Mouse (Mus musculus) ES-E14 (cell line): ENCODE data around the gene Hist1h4f. TPM values are rescaled to one million over a fixed set of nuclear protein-coding genes. Genes with fewer than 3 reads are reported as not detected.
A peak's percentile ranks its signal among the peaks of the same experiment; 100 is the strongest.
"Not testable (repeated sequence)": the region's sequence is repeated elsewhere in the genome, so short reads cannot be mapped to it uniquely, and the experiment has no call there.

ENCODE experiments used
- DNase-seq: peaks from one replicate; pipeline ENCODE4 v3.0.0-alpha.2; 2013; ENCODE audit warnings: low read depth, low spot score
- H3K27ac ChIP-seq: 2 replicates; pipeline ENCODE4 v1.5.1; 2012; ENCODE audit warnings: low read depth, mild to moderate bottlenecking, low read length, moderate library complexity, mixed read lengths; ENCODE audit not compliant: poor library complexity, insufficient read depth, severe bottlenecking
- H3K36me3 ChIP-seq: 2 replicates; pipeline ENCODE4 v1.6.1; 2012; ENCODE audit warnings: mild to moderate bottlenecking, low read length, moderate library complexity, mixed read lengths; ENCODE audit not compliant: control insufficient read depth, poor library complexity, insufficient read depth, severe bottlenecking
- H3K4me1 ChIP-seq, 2 experiments: fragments of 150-350 bp in 1 of 2; sonication (generic) in 1 of 2; 2 replicates each; pipeline ENCODE4 v1.6.1; 2012; ENCODE audit warnings: low read length in 2 of 2, mild to moderate bottlenecking in 1 of 2, mixed read lengths in 1 of 2; ENCODE audit not compliant: control insufficient read depth in 2 of 2, insufficient read depth in 2 of 2, poor library complexity in 1 of 2
- H3K4me3 ChIP-seq, 2 experiments: fragments of 150-350 bp in 1 of 2; sonication (generic) in 1 of 2; 2 replicates each; pipeline ENCODE4 v1.5.1; 2012; ENCODE audit warnings: low read length in 2 of 2, low read depth in 1 of 2, mild to moderate bottlenecking in 1 of 2, mixed read lengths in 1 of 2; ENCODE audit not compliant: insufficient read depth in 1 of 2, poor library complexity in 1 of 2, severe bottlenecking in 1 of 2
- H3K9ac ChIP-seq: 2 replicates; pipeline ENCODE4 v1.6.1; 2012; ENCODE audit warnings: low read depth, mild to moderate bottlenecking, low read length, mixed read lengths; ENCODE audit not compliant: poor library complexity, insufficient read depth, severe bottlenecking
- H3K9me3 ChIP-seq: fragments of 150-350 bp; sonication (generic); 2 replicates; pipeline ENCODE4 v1.6.1; 2012; ENCODE audit warnings: low read depth, mild to moderate bottlenecking, low read length; ENCODE audit not compliant: control insufficient read depth, insufficient read depth
- CHD2 ChIP-seq: IDR thresholded peaks from 2 replicates; pipeline ENCODE4 v1.6.1; 2014; ENCODE audit warnings: mild to moderate bottlenecking, low read depth, low read length, inconsistent platforms
- HCFC1 ChIP-seq: IDR thresholded peaks from 2 replicates; pipeline ENCODE4 v1.6.1; 2012; ENCODE audit warnings: low read length, inconsistent platforms, borderline replicate concordance; ENCODE audit not compliant: insufficient read depth
- MAFK ChIP-seq: IDR thresholded peaks from 2 replicates; pipeline ENCODE4 v1.6.1; 2014; ENCODE audit warnings: mild to moderate bottlenecking, low read depth, low read length, inconsistent platforms; ENCODE audit not compliant: insufficient read depth
- ZC3H11A ChIP-seq: IDR thresholded peaks from 2 replicates; pipeline ENCODE4 v1.6.1; 2012; ENCODE audit warnings: low read depth, mild to moderate bottlenecking, inconsistent platforms, low read length, borderline replicate concordance
- ZNF384 ChIP-seq: IDR thresholded peaks from 2 replicates; pipeline ENCODE4 v1.6.1; 2012; ENCODE audit warnings: low read depth, low read length, inconsistent platforms
- in situ Hi-C, 2 experiments: fragments of 600-800 bp; cut with MboI; formaldehyde crosslinking; loops; one replicate each; pipeline ENCODE4 v1.15.1; 2025; ENCODE audit warnings: low sequenced_read_pairs in 2 of 2, inconsistent platforms in 1 of 2; ENCODE audit not compliant: unreplicated experiment in 2 of 2
- total RNA-seq: library from RNA; depleted of rRNA; stranded (reverse); fragments of 300-350 nt; gene quantifications from 2 replicates; pipeline ENCODE4 v1.2.3, GENCODE M21; 2012

The Hist1h4f gene
- total RNA-seq, 1 experiment, result 2,172 TPM

GRCm38 (mm10) chr13:23561883-23562659, 10.6 kb upstream of the Hist1h4f start, which contains the start of gene Hist1h3e:
TSS of gene Hist1h3e (minus strand) at chr13:23562369.
- H3K4me1 ChIP-seq, H3K36me3 ChIP-seq, H3K9me3 ChIP-seq: not testable (repeated sequence)
- peak; percentile 41; the same call in 1 of the 2 replicates for TF ChIP-seq HCFC1
- Histone ChIP-seq H3K4me3 (peak within 1 kb of the TSS; percentile 65 to 68), H3K27ac (peak within 1 kb of the TSS; percentile 93), H3K9ac (peak within 1 kb of the TSS; percentile 82)
- peak; percentile 93 for DNase-seq
- in situ Hi-C loops, result loop anchor here (25.0 kb wide), 2 partner anchors 1525 to 1825 kb away; partner anchors contain the start of genes Hist1h4j (in 2 of the 2), Hist1h2ag (in 1 of the 2), Hist1h2ah (in 1 of the 2) and Hist1h2bj (in 1 of the 2)

GRCm38 (mm10) chr13:23561531-23561882, 10.1 kb upstream of the Hist1h4f start:
- Histone ChIP-seq H3K27ac (peak overlapping the region; percentile 86; the same call in 1 of the 2 replicates), H3K4me3 (peak overlapping the region; percentile 55 to 65), H3K9ac (0 out of 2 replicates have a peak overlapping the region, but pooled peaks have one; percentile 74)
- not testable (repeated sequence) for H3K36me3 ChIP-seq, DNase-seq, H3K9me3 ChIP-seq, H3K4me1 ChIP-seq
- in situ Hi-C loops, result loop anchor here (25.0 kb wide), 2 partner anchors 1524 to 1824 kb away; partner anchors contain the start of genes Hist1h4j (in 2 of the 2), Hist1h2ag (in 1 of the 2), Hist1h2ah (in 1 of the 2) and Hist1h2bj (in 1 of the 2)

GRCm38 (mm10) chr13:23560699-23561098, 9.3 kb upstream of the Hist1h4f start:
- H3K4me3 ChIP-seq, DNase-seq, H3K4me1 ChIP-seq, H3K9me3 ChIP-seq, H3K36me3 ChIP-seq: not testable (repeated sequence)
- in situ Hi-C loops, result loop anchor here (25.0 kb wide), 2 partner anchors 1523 to 1823 kb away; partner anchors contain the start of genes Hist1h4j (in 2 of the 2), Hist1h2ag (in 1 of the 2), Hist1h2ah (in 1 of the 2) and Hist1h2bj (in 1 of the 2)
- Histone ChIP-seq H3K9ac (peak overlapping the region; percentile 48; the same call in 1 of the 2 replicates), H3K27ac (peak overlapping the region; percentile 69; the same call in 1 of the 2 replicates)

- H3K9ac ChIP-seq, result peak overlapping the region; percentile 43; the same call in 1 of the 2 replicates
- no peak for TF ChIP-seq HCFC1
- TF ChIP-seq MAFK, result no peak
- no peak for TF ChIP-seq ZNF384
- no peak for TF ChIP-seq CHD2
- no peak for TF ChIP-seq ZC3H11A
- peak overlapping the region; percentile 62; the same call in 1 of the 2 replicates for H3K27ac ChIP-seq
- H3K4me3 ChIP-seq, result no peak overlapping the region
- H3K4me1 ChIP-seq, result 0 out of 4 replicates have a peak, but pooled peaks cover 0 to 2% of the 10 kb centered on the region in 2 experiments
- in situ Hi-C loops, result loop anchor here (10.0 to 25.0 kb wide), 3 partner anchors 188 to 1820 kb away; partner anchors contain the start of genes Hist1h4j (in 2 of the 2), Hist1h2ag (in 1 of the 2), Hist1h2ah (in 1 of the 2) and Hist1h2bb (in 1 of the 2)
- no peaks in the 10 kb centered on the region for H3K9me3 ChIP-seq
- H3K36me3 ChIP-seq, result no peaks in the 10 kb centered on the region
- no peak for DNase-seq
Observed at GRCm38 (mm10) chr13:23556906-23557305, 5.5 kb upstream of the Hist1h4f start.
